30 mouse cellular contexts compared by ENCODE assay signal in the genomic region with DNA sequence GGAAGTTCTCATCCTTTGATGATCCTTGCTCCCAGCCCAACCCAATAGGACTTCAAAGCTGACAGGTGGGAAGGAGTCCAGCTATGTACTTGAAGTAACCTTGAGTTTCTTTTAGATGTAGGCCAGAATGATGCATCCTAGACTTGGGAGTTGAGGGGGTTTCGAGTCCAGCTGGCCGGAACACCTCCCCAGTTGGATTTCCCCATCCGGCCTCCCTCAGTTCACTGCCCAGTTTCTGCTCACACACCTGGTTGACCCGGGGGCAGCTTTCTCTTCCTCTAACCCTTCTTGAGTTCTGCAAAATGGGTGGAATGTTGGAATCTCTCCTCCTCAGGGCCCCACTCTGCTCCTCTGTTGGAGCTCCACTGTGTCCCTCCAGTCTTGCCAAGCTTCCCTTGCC.
"Had no signal": no experiment of that assay in that cellular context is flagged by ENCODE, and none has a peak within 500 bp of the region (broad histone marks: within the 10 kb centered on the region; RNA-seq: fewer than 3 reads in every experiment).

No protein-coding gene starts in this region.

- H3K4me2 ChIP-seq: limb, embryonic 12.5 days; limb, embryonic 13.5 days; limb, embryonic 15.5 days; liver, embryonic 11.5 days; liver, embryonic 12.5 days; liver, embryonic 13.5 days; liver, embryonic 15.5 days; lung, embryonic 14.5 days; lung, embryonic 15.5 days; midbrain, embryonic 11.5 days; midbrain, embryonic 12.5 days; midbrain, embryonic 13.5 days; midbrain, embryonic 15.5 days; neural tube, embryonic 12.5 days had no signal

- H3K27me3 ChIP-seq: limb, embryonic 12.5 days; limb, embryonic 13.5 days; limb, embryonic 15.5 days; liver, embryonic 12.5 days; liver, embryonic 13.5 days; liver, embryonic 15.5 days; lung, embryonic 15.5 days; megakaryocyte, embryonic 14.5 days; midbrain, embryonic 12.5 days; midbrain, embryonic 13.5 days; midbrain, embryonic 15.5 days; neural tube, embryonic 12.5 days had no signal

- H3K9me3 ChIP-seq: limb, embryonic 10.5 days; limb, embryonic 12.5 days; limb, embryonic 13.5 days; limb, embryonic 15.5 days; liver, embryonic 12.5 days; liver, embryonic 13.5 days; liver, embryonic 15.5 days; lung, embryonic 15.5 days; megakaryocyte, embryonic 14.5 days; midbrain, embryonic 10.5 days; midbrain, embryonic 12.5 days; midbrain, embryonic 13.5 days; midbrain, embryonic 15.5 days; neural tube, embryonic 12.5 days had no signal

- H3K4me3 ChIP-seq: limb, embryonic 10.5 days; limb, embryonic 12.5 days; limb, embryonic 13.5 days; limb, embryonic 15.5 days; liver, embryonic 12.5 days; liver, embryonic 13.5 days; liver, embryonic 15.5 days; lung, embryonic 15.5 days; megakaryocyte, embryonic 14.5 days; midbrain, embryonic 10.5 days; midbrain, embryonic 12.5 days; midbrain, embryonic 13.5 days; midbrain, embryonic 15.5 days; myocyte; neural tube, embryonic 12.5 days had no signal

- H3K27ac ChIP-seq: limb, embryonic 10.5 days; limb, embryonic 12.5 days; limb, embryonic 13.5 days; limb, embryonic 15.5 days; liver, embryonic 12.5 days; liver, embryonic 13.5 days; liver, embryonic 14.5 days; liver, embryonic 15.5 days; lung, embryonic 15.5 days; macrophage; midbrain, embryonic 10.5 days; midbrain, embryonic 12.5 days; midbrain, embryonic 13.5 days; midbrain, embryonic 15.5 days; neural tube, embryonic 12.5 days had no signal

- DNase-seq: left cerebral cortex, postnatal 4 days; liver; liver, embryonic 13.5 days; liver, postnatal 0 days; lung, adult 18-20 months; lung, adult 2 months; lung, embryonic 14.5 days; lung, postnatal 10 days; lung, postnatal 14 days; lung, postnatal 36 days; lung, postnatal 4 days; midbrain, embryonic 14.5 days had no signal

- H3K4me1 ChIP-seq: limb, embryonic 15.5 days; liver, embryonic 13.5 days; liver, embryonic 15.5 days; lung, embryonic 15.5 days; midbrain, embryonic 10.5 days; midbrain, embryonic 13.5 days; midbrain, embryonic 15.5 days; neural tube, embryonic 12.5 days had no signal

- H3K36me3 ChIP-seq: midbrain, embryonic 15.5 days had no signal

- H3K9ac ChIP-seq: limb, embryonic 12.5 days; limb, embryonic 13.5 days; limb, embryonic 15.5 days; liver, embryonic 12.5 days; liver, embryonic 13.5 days; liver, embryonic 14.5 days; liver, embryonic 15.5 days; liver, postnatal 0 days; lung, embryonic 14.5 days; lung, embryonic 15.5 days; midbrain, embryonic 12.5 days; midbrain, embryonic 13.5 days; midbrain, embryonic 15.5 days; neural tube, embryonic 12.5 days had no signal
